Mouse (Mus musculus): ENCODE measurements at regions not wholly inside any gene's neighbourhood (a gene's known extent, or its start where the extent isn't known, plus 50 kb on each side); places are given as distances from the start of the nearest gene placed in this dataset.

- TF ChIP-seq CTCF (IDR thresholded peaks at IDR 0.05; ENCODE audit: low read depth) (no peak), EP300 (IDR thresholded peaks at IDR 0.05; ENCODE audit: low read depth) (no peak)
These were observed 226.8 kb upstream of the Ercc4 start for GRCm38 (mm10) chr16:12882690-12883089.
